Mouse (Mus musculus): ENCODE measurements around the gene Skint2.

Gene Skint2

GRCm38 (mm10) chr4:112556894-112557293, at the start of gene Skint2:
Skint2 (plus strand) TSS chr4:112557194.
- DNase-seq: no peak

All from spleen, adult 18-20 months (tissue).